Mouse (Mus musculus) kidney, adult 2 months (tissue): ENCODE results near the gene Duox2.

Source experiments
- CTCF ChIP-seq: fragments of 200-500 bp; conservative IDR thresholded peaks from 2 replicates; pipeline ENCODE4 v1.5.1; 2011; ENCODE audit warnings: low read depth, mild to moderate bottlenecking, control low read depth, low read length, moderate library complexity, mixed read lengths; ENCODE audit not compliant: insufficient read depth, insufficient read length
- POLR2A ChIP-seq: fragments of 200-500 bp; IDR thresholded peaks from one replicate; pipeline ENCODE4 v1.6.1; 2011; ENCODE audit warnings: low read depth, low read length, control low read depth

DNA sequence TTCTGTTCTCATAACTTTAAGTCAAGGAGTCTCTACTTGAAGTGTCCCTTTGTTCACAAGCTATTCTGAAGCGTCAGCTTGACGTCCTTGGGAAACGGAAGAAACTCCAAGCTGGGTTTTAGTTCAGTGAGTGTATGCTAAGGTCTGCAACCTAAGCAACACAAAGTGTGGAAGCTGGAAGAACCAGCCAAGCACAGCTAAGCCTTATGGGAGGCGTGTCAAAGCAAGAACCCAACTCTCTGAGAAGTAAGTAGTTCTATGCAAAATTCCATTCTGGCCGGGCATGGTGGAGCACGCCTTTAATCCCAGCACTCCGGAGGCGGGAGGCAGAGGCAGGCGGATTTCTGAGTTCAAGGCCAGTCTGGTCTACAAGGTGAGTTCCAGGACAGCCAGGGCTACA, 66.6 kb downstream of the Duox2 start:
- TF ChIP-seq CTCF: no peak
- TF ChIP-seq POLR2A: no peak
